Mouse (Mus musculus) thymus, postnatal 0 days (tissue): ENCODE results near the gene Olfr446. TPM values are rescaled to one million over a fixed set of nuclear protein-coding genes. Genes with fewer than 3 reads are reported as not detected.

Source experiments
- DNase-seq: peaks from one replicate; pipeline ENCODE4 v3.0.0-alpha.2; 2015; ENCODE audit warnings: low spot score
- polyA plus RNA-seq: library from polyadenylated mRNA; unstranded; fragments of >200 nt; fragmentation: Nextera tagmentation; extraction: Ambion mirVana; gene quantifications from 2 replicates; pipeline ENCODE4 v1.2.1, GENCODE M21; 2015

Gene Olfr446
- polyA plus RNA-seq = not detected in 2 replicates

DNA sequence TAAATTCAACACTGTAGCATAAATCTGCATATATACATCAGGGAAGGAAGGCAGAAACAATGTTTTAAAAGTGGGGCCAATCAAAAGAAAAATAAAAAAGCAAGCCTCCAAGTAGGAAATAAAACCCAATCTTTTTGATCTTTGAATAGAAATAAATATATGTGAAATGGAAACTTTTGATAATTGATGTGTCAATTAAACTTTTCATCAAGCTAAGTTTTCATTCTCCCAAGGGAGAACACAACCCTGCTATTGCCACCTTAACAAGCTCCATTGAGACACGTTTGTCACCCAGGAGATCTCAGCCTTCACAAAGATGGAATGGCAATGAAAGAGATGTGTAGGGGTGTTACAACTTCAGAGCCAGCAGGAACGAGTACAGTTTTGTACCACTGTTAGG is at the start of gene Olfr446:
Gene Olfr446 (plus strand): TSS at position 301 of the 400 bp plus-strand sequence.
- no peak for DNase-seq

DNA sequence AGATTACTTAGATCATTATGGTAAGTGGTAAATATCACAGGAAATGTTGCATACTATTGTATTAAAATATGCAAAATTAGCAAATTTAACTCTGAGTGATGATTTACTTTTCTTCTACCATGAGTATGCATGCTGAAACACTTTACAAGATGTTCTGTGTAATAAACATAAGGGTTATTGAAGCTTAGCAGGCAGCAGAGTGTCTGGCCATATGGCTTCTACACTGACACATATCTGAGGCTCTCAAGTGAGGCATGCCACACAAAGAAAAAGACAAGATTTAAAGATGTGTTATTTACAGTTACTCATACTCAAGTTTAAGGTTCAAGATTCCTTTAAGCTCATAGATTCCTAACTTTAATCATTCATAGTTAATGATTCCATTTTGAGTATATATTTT is 44.9 kb upstream of the Olfr446 start:
- no peak for DNase-seq

DNA sequence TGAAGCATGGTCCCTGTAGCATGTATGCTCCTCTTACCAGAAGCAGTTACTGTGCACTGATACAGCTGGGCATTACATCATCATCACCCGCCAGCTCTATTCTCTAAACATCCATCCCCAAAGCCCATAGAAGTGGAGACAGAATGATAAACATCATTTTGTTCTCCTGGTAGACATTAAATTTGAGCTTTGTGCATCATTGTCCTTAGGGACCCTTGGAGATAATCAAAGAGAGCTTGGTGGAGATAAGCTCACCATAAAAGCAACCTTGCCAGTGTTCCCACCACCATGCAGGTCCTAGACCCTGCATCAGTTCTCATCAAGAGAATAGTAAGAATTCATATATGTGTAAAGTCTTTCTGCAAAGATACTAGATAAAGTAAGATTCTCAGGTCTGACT is 31.0 kb upstream of the Olfr446 start, which contains the start of gene Olfr448:
Gene Olfr448 (plus strand): TSS at position 301 of the 400 bp plus-strand sequence.
- DNase-seq = no peak

DNA sequence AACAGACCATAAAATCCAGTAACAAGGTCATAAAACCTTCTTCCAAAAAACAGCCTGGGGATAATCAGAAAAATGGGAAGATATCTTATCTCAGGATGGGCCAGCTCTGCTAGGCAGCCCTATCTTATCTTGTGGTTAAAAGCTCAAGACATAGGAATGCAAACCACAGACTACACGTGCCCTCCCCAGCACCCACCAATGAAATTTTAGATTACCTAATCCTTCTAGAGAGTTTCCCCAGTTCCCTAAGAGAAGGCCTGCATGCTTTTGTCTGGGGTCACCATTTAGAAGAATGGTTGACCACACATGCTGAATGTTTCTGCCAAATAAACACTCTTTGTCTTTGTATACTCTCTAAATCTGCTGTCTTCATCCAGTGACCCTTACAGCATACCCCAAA is 20.8 kb upstream of the Olfr446 start:
- no peak for DNase-seq

DNA sequence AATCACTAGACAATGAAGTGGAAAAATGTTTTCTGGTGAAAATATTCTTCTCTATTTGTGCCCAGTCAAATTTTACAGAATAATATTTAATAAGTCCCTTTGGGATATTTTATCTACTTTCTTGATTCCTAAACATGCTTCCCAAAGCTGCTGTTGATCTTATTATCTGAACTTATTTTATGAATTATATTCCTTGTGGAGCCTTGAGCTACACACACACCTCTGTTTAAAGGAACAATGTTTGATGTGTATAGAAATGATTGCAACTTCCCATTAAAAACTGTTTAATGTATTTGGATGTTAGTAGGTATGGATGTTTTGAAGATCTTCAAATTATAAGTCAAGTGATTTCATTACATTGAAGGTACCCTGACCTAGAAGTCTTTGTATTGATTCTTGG is 12.6 kb upstream of the Olfr446 start, which contains the start of gene Olfr447:
Gene Olfr447 (plus strand): TSS at position 301 of the 400 bp plus-strand sequence.
- no peak for DNase-seq

DNA sequence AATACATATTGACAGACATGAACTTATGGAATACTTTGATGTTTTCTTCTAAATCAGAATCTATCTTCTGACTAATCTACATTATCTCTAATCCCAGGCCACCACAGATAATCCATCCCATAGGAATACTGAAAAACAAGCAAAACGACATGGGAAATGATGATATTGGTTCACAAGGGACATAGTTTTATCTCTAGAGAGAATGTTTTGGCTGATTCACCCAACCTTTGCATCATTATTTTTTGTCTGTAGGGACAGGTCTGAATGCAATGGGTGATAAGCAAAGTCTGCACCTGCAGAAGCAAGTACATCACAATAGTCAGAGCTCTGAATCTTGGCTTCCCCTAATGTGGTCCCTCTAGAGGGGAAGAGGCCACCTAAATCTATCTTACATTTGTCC is 27.6 kb downstream of the Olfr446 start, which contains the start of gene Olfr444:
Gene Olfr444 (plus strand): TSS at position 301 of the 400 bp plus-strand sequence.
- no peak for DNase-seq

DNA sequence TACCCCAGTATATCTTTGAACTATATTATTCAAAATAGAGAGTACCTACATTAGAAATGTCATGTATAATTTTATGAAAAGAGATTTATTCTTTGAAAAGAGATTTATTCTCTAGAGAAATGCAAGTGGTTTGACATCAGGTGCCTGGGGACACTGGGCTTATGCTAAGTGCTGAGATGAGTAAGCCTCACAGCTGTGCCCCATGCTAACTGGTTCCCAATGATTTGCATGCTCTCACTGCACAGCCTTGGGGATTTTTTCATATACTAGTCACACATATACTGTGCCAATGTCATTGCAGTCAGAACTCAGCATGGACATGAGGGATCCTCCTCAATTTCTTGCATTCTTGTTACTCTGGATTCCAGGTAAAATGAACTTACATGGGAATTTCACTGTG is 59.2 kb downstream of the Olfr446 start:
- no peak for DNase-seq

Other genes with a start within 250 kb of the Olfr446 start
- gene Tcaf1, start 211.3 kb upstream of the Olfr446 start, polyA plus RNA-seq = 4.3 and 5.0 TPM in 2 replicates
- not detected in 2 replicates for gene Olfr453, start 182.0 kb upstream of the Olfr446 start, polyA plus RNA-seq
- gene Olfr38, start 165.0 kb upstream of the Olfr446 start, polyA plus RNA-seq = not detected in 2 replicates
- gene Olfr452, start 136.3 kb upstream of the Olfr446 start, polyA plus RNA-seq = not detected in 2 replicates
- not detected in 2 replicates for gene Olfr450, start 109.4 kb upstream of the Olfr446 start, polyA plus RNA-seq
- gene Olfr449, start 87.0 kb upstream of the Olfr446 start, polyA plus RNA-seq = not detected in 2 replicates
- not detected in 2 replicates for gene Olfr448, start 30.9 kb upstream of the Olfr446 start, polyA plus RNA-seq
- gene Olfr447, start 12.5 kb upstream of the Olfr446 start, polyA plus RNA-seq = not detected in 2 replicates
- not detected in 2 replicates for gene Olfr444, start 27.7 kb downstream of the Olfr446 start, polyA plus RNA-seq
- gene Olfr441, start 185.0 kb downstream of the Olfr446 start, polyA plus RNA-seq = not detected in 2 replicates
- gene Olfr237-ps1, start 225.2 kb downstream of the Olfr446 start, polyA plus RNA-seq = not detected in 2 replicates
- gene Olfr437, start 241.9 kb downstream of the Olfr446 start, polyA plus RNA-seq = not detected in 2 replicates